ENCODE assay signal across 8 mouse cellular contexts in genomic region chr7:126821835-126822511, GRCm38 (mm10). TPM values are rescaled to one million over a fixed set of nuclear protein-coding genes. Genes with fewer than 3 reads are reported as not detected.
DNase-seq lines count a peak whose midpoint lies in the region; ATAC-seq lines count a peak whose summit lies in the region.

No protein-coding gene starts in this region.

- H3K27me3 ChIP-seq in heart, embryonic 11.5 days (ENCODE audit: control insufficient read depth, insufficient read depth, low read length), result peaks cover 46% of the 10 kb centered on the region
- H3K27me3 ChIP-seq in intestine, embryonic 15.5 days (replicated peaks), result peaks cover 32% of the 10 kb centered on the region
- H3K27me3 ChIP-seq in limb, embryonic 10.5 days (ENCODE audit: low read depth, poor library complexity, severe bottlenecking), result peaks cover 38% of the 10 kb centered on the region
- no peaks in the 10 kb centered on the region for H3K27me3 ChIP-seq in midbrain, embryonic 14.5 days (ENCODE audit: control insufficient read depth, insufficient read depth, low read length)

- no peaks in the 10 kb centered on the region for H3K9me3 ChIP-seq in heart, embryonic 11.5 days (replicated peaks; ENCODE audit: control insufficient read depth, low read length)
- H3K9me3 ChIP-seq in intestine, embryonic 15.5 days, result no peaks in the 10 kb centered on the region
- no peaks in the 10 kb centered on the region for H3K9me3 ChIP-seq in limb, embryonic 10.5 days (replicated peaks)
- H3K9me3 ChIP-seq in midbrain, embryonic 14.5 days (ENCODE audit: control insufficient read depth, low read length), result no peaks in the 10 kb centered on the region

- H3K9ac ChIP-seq in heart, embryonic 11.5 days (ENCODE audit: low read depth, low read length), result no peak overlapping the region
- 0 out of 2 replicates have a peak overlapping the region, but pooled peaks have one; percentile 3 for H3K9ac ChIP-seq in intestine, embryonic 15.5 days
- H3K9ac ChIP-seq in midbrain, embryonic 14.5 days (replicated peaks; ENCODE audit: low read length), result peak overlapping the region; percentile 73

- WGBS in heart, embryonic 11.5 days (ENCODE audit: insufficient replicate concordance), result 20% methylated on average over 7 of the region's 7 CpGs
- WGBS in intestine, embryonic 15.5 days, result 24% methylated on average over 7 of the region's 7 CpGs
- 23% methylated on average over 7 of the region's 7 CpGs for WGBS in limb, embryonic 10.5 days
- WGBS in midbrain, embryonic 14.5 days, result 24% methylated on average over 7 of the region's 7 CpGs

- H3K36me3 ChIP-seq in heart, embryonic 11.5 days (ENCODE audit: control insufficient read depth, insufficient read depth, low read length), result no peaks in the 10 kb centered on the region
- H3K36me3 ChIP-seq in intestine, embryonic 15.5 days, result no peaks in the 10 kb centered on the region
- no peaks in the 10 kb centered on the region for H3K36me3 ChIP-seq in limb, embryonic 10.5 days
- 0 out of 2 replicates have a peak, but pooled peaks cover 6% of the 10 kb centered on the region for H3K36me3 ChIP-seq in midbrain, embryonic 14.5 days (ENCODE audit: control insufficient read depth, insufficient read depth, low read length)

- no peak overlapping the region for H3K4me3 ChIP-seq in heart, embryonic 11.5 days (ENCODE audit: low read depth, low read length)
- no peak overlapping the region for H3K4me3 ChIP-seq in intestine, embryonic 15.5 days (replicated peaks)
- no peak overlapping the region for H3K4me3 ChIP-seq in limb, embryonic 10.5 days
- peak overlapping the region; percentile 67; the same call in 1 of the 2 replicates for H3K4me3 ChIP-seq in midbrain, embryonic 14.5 days (replicated peaks; ENCODE audit: low read depth, low read length)

- peak; percentile 97 for DNase-seq in heart, adult 11 months
- DNase-seq in gastrocnemius, postnatal 25 days, result peak; percentile 62
- peak; percentile 88 for DNase-seq in limb, embryonic 10.5 days (ENCODE audit: low spot score)
- peak; percentile 92 for DNase-seq in midbrain, embryonic 14.5 days
- peak; percentile 63 for DNase-seq in spleen, adult 12 weeks (ENCODE audit: low spot score)

- no peak for ATAC-seq in heart, embryonic 11.5 days (replicated peaks; ENCODE audit: insufficient number of reproducible peaks, low FRiP score, low TSS enrichment)
- peak; percentile 85 for ATAC-seq in common myeloid progenitor, adult 5-6 weeks (replicated peaks; ENCODE audit: low read depth, poor library complexity, severe bottlenecking)
- ATAC-seq in intestine, embryonic 15.5 days, result peak; percentile 53
- no peak for ATAC-seq in midbrain, embryonic 14.5 days (ENCODE audit: low FRiP score, low TSS enrichment)

- H3K4me1 ChIP-seq in heart, embryonic 11.5 days (ENCODE audit: control insufficient read depth, insufficient read depth, low read length), result peaks cover 6% of the 10 kb centered on the region
- peaks cover 5% of the 10 kb centered on the region; the same call in 1 of the 2 replicates for H3K4me1 ChIP-seq in intestine, embryonic 15.5 days (replicated peaks)
- peaks cover 16% of the 10 kb centered on the region for H3K4me1 ChIP-seq in limb, embryonic 10.5 days
- H3K4me1 ChIP-seq in midbrain, embryonic 14.5 days (ENCODE audit: control insufficient read depth, insufficient read depth, low read length), result peaks cover 27% of the 10 kb centered on the region

- H3K4me2 ChIP-seq in heart, embryonic 11.5 days, result no peak overlapping the region
- no peak overlapping the region for H3K4me2 ChIP-seq in intestine, embryonic 15.5 days (replicated peaks)
- peak overlapping the region; percentile 66 for H3K4me2 ChIP-seq in midbrain, embryonic 14.5 days (ENCODE audit: low read length)

- no peak overlapping the region for H3K27ac ChIP-seq in heart, embryonic 11.5 days (ENCODE audit: low read depth, low read length)
- H3K27ac ChIP-seq in intestine, embryonic 15.5 days, result no peak overlapping the region
- no peak overlapping the region for H3K27ac ChIP-seq in limb, embryonic 10.5 days
- H3K27ac ChIP-seq in midbrain, embryonic 14.5 days (replicated peaks; ENCODE audit: low read depth, low read length), result peak overlapping the region; percentile 91

RNA-seq across cellular contexts. Expression of gene 4930451I11Rik, which starts 9.5 kb away (rescaled TPM):
- not detected in 2 replicates for polyA plus RNA-seq in heart, embryonic 11.5 days (2014; fragmentation: Nextera tagmentation; extraction: Ambion mirVana)
- total RNA-seq in common myeloid progenitor, adult 5-6 weeks (2017), result not detected in 2 replicates
- not detected for total RNA-seq in gastrocnemius, postnatal 25 days (2021)
- not detected in 2 replicates for polyA plus RNA-seq in intestine, embryonic 15.5 days (2015; fragmentation: Nextera tagmentation; extraction: Ambion mirVana)
- not detected in 2 replicates for polyA plus RNA-seq in limb, embryonic 10.5 days (2016; fragmentation: Nextera tagmentation; extraction: Ambion mirVana)
- not detected in 2 replicates for polyA plus RNA-seq in midbrain, embryonic 14.5 days (2014; fragmentation: Nextera tagmentation; extraction: Ambion mirVana)

RNA-seq across cellular contexts. Expression of gene Fam57b, which starts 24.5 kb away (rescaled TPM):
- polyA plus RNA-seq in heart, embryonic 11.5 days (2014; fragmentation: Nextera tagmentation; extraction: Ambion mirVana), result 0.40 and 0.41 TPM in 2 replicates
- total RNA-seq in common myeloid progenitor, adult 5-6 weeks (2017), result not detected in 2 replicates
- total RNA-seq in gastrocnemius, postnatal 25 days (2021), result 10 to 100 TPM; 50.5 to 55.3 TPM
- polyA plus RNA-seq in intestine, embryonic 15.5 days (2015; fragmentation: Nextera tagmentation; extraction: Ambion mirVana), result 1.2 and 1.5 TPM in 2 replicates
- 0.20 and 0.21 TPM in 2 replicates for polyA plus RNA-seq in limb, embryonic 10.5 days (2016; fragmentation: Nextera tagmentation; extraction: Ambion mirVana)
- 51.6 and 72.4 TPM in 2 replicates for polyA plus RNA-seq in midbrain, embryonic 14.5 days (2014; fragmentation: Nextera tagmentation; extraction: Ambion mirVana)

RNA-seq across cellular contexts. Expression of gene Doc2a, which starts 25.2 kb away (rescaled TPM):
- polyA plus RNA-seq in heart, embryonic 11.5 days (2014; fragmentation: Nextera tagmentation; extraction: Ambion mirVana), result 0.17 and 0.96 TPM in 2 replicates
- not detected in 2 replicates for total RNA-seq in common myeloid progenitor, adult 5-6 weeks (2017)
- not detected for total RNA-seq in gastrocnemius, postnatal 25 days (2021)
- 0.75 and 1.0 TPM in 2 replicates for polyA plus RNA-seq in intestine, embryonic 15.5 days (2015; fragmentation: Nextera tagmentation; extraction: Ambion mirVana)
- polyA plus RNA-seq in limb, embryonic 10.5 days (2016; fragmentation: Nextera tagmentation; extraction: Ambion mirVana), result 1.0 and 1.9 TPM in 2 replicates
- polyA plus RNA-seq in midbrain, embryonic 14.5 days (2014; fragmentation: Nextera tagmentation; extraction: Ambion mirVana), result 9.7 and 15.3 TPM in 2 replicates

RNA-seq across cellular contexts. Expression of gene Ppp4c, which starts 29.7 kb away (rescaled TPM):
- polyA plus RNA-seq in heart, embryonic 11.5 days (2014; fragmentation: Nextera tagmentation; extraction: Ambion mirVana), result 204 and 213 TPM in 2 replicates
- 120 and 125 TPM in 2 replicates for total RNA-seq in common myeloid progenitor, adult 5-6 weeks (2017)
- 10 to 100 TPM; 21.7 to 26.8 TPM for total RNA-seq in gastrocnemius, postnatal 25 days (2021)
- 248 and 256 TPM in 2 replicates for polyA plus RNA-seq in intestine, embryonic 15.5 days (2015; fragmentation: Nextera tagmentation; extraction: Ambion mirVana)
- 450 and 462 TPM in 2 replicates for polyA plus RNA-seq in limb, embryonic 10.5 days (2016; fragmentation: Nextera tagmentation; extraction: Ambion mirVana)
- 210 and 212 TPM in 2 replicates for polyA plus RNA-seq in midbrain, embryonic 14.5 days (2014; fragmentation: Nextera tagmentation; extraction: Ambion mirVana)

RNA-seq across cellular contexts. Expression of gene Hirip3, which starts 39.8 kb away (rescaled TPM):
- polyA plus RNA-seq in heart, embryonic 11.5 days (2014; fragmentation: Nextera tagmentation; extraction: Ambion mirVana), result 15.5 and 17.0 TPM in 2 replicates
- 283 and 331 TPM in 2 replicates for total RNA-seq in common myeloid progenitor, adult 5-6 weeks (2017)
- total RNA-seq in gastrocnemius, postnatal 25 days (2021), result 1 to 10 TPM; 4.2 to 5.0 TPM
- 23.2 and 25.1 TPM in 2 replicates for polyA plus RNA-seq in intestine, embryonic 15.5 days (2015; fragmentation: Nextera tagmentation; extraction: Ambion mirVana)
- 51.9 and 57.2 TPM in 2 replicates for polyA plus RNA-seq in limb, embryonic 10.5 days (2016; fragmentation: Nextera tagmentation; extraction: Ambion mirVana)
- polyA plus RNA-seq in midbrain, embryonic 14.5 days (2014; fragmentation: Nextera tagmentation; extraction: Ambion mirVana), result 8.0 and 12.8 TPM in 2 replicates

Comparison
In these comparisons a context has a peak if more than half of its experiments do, and no peak if none do; other contexts are left out.
1. ATAC-seq: peak in common myeloid progenitor, adult 5-6 weeks (single experiment) and intestine, embryonic 15.5 days (single experiment); none in heart, embryonic 11.5 days (single experiment) and midbrain, embryonic 14.5 days (single experiment).
2. RNA of gene Fam57b, which starts 24.5 kb away (polyA plus RNA-seq): 51.6 to 72.4 TPM in midbrain, embryonic 14.5 days; 1.2 to 1.5 TPM in intestine, embryonic 15.5 days, 0.40 to 0.41 TPM in heart, embryonic 11.5 days and 0.20 to 0.21 TPM in limb, embryonic 10.5 days; every median in the first group is over 10 times any median in the second.
3. Peak in every context shown above with its lines, with median percentiles within 50 percentile points of each other: DNase-seq.